Mouse (Mus musculus): ENCODE measurements around the gene Galnt15.

Galnt15 gene

GRCm38 (mm10) chr14:32093018-32093417 is 64.2 kb downstream of the Galnt15 start:
- DNase-seq, result no peak

- no peak for DNase-seq
Measured at GRCm38 (mm10) chr14:32093500-32094117, 64.8 kb downstream of the Galnt15 start.

- no peak for DNase-seq
Measured at GRCm38 (mm10) chr14:32095646-32096045, 66.9 kb downstream of the Galnt15 start.

GRCm38 (mm10) chr14:32096740-32097139 is 68.0 kb downstream of the Galnt15 start:
- DNase-seq, result no peak

- DNase-seq, result no peak
Measured at GRCm38 (mm10) chr14:32097691-32098090, 68.9 kb downstream of the Galnt15 start.

GRCm38 (mm10) chr14:32098951-32099350 is 70.2 kb downstream of the Galnt15 start:
- no peak for DNase-seq

- no peak for DNase-seq
Measured at GRCm38 (mm10) chr14:32103556-32103955, 74.8 kb downstream of the Galnt15 start.

GRCm38 (mm10) chr14:32105663-32106062 is 76.9 kb downstream of the Galnt15 start:
- peak; percentile 22 to 27 for DNase-seq

- no peak for DNase-seq
Measured at GRCm38 (mm10) chr14:32106911-32107310, 78.1 kb downstream of the Galnt15 start.

Measured in cerebellum, postnatal 25 days (tissue).